Mouse (Mus musculus): ENCODE measurements around the gene Vps37d. TPM values are rescaled to one million over a fixed set of nuclear protein-coding genes. Genes with fewer than 3 reads are reported as not detected.

Gene Vps37d
- 2.0 and 3.0 TPM in 2 replicates for total RNA-seq (2012; rRNA removed)

GRCm38 (mm10) chr5:135077564-135078481 lies at the start of gene Vps37d:
Gene Vps37d, minus strand, starts transcription at chr5:135078266.
- peak within 1 kb of the TSS; percentile 84 for H3K9ac ChIP-seq (ENCODE audit: insufficient read depth, low read depth, low read length, poor library complexity, severe bottlenecking)
- no peaks in the 10 kb centered on the region for H3K36me3 ChIP-seq (ENCODE audit: control insufficient read depth, insufficient read depth, low read length, poor library complexity, severe bottlenecking)
- H3K4me1 ChIP-seq (ENCODE audit: control insufficient read depth in 2 of 2, insufficient read depth in 2 of 2, low read length in 2 of 2, poor library complexity in 1 of 2): peaks cover 0 to 25% of the 10 kb centered on the region in 2 experiments; a peak in 2 of 4 replicates
- peak within 1 kb of the TSS; percentile 71 to 74 for H3K4me3 ChIP-seq (ENCODE audit: insufficient read depth in 1 of 2, low read depth in 1 of 2, low read length in 2 of 2, poor library complexity in 1 of 2, severe bottlenecking in 1 of 2)
- no peaks in the 10 kb centered on the region for H3K9me3 ChIP-seq (ENCODE audit: control insufficient read depth, insufficient read depth, low read depth, low read length)
- in situ Hi-C loops (cut with MboI; ENCODE audit: low sequenced_read_pairs in 2 of 2, unreplicated experiment in 2 of 2): no loop called here
- peak; percentile 83 for DNase-seq (ENCODE audit: low read depth, low spot score)
- no peak within 1 kb of the TSS for H3K27ac ChIP-seq (ENCODE audit: insufficient read depth, low read depth, low read length, poor library complexity, severe bottlenecking)
- TF ChIP-seq CHD2 (IDR thresholded peaks at IDR 0.05; ENCODE audit: low read depth, low read length) (no peak), HCFC1 (IDR thresholded peaks at IDR 0.05; ENCODE audit: borderline replicate concordance, insufficient read depth, low read length) (peak; percentile 58; the same call in 1 of the 2 replicates)

DNA sequence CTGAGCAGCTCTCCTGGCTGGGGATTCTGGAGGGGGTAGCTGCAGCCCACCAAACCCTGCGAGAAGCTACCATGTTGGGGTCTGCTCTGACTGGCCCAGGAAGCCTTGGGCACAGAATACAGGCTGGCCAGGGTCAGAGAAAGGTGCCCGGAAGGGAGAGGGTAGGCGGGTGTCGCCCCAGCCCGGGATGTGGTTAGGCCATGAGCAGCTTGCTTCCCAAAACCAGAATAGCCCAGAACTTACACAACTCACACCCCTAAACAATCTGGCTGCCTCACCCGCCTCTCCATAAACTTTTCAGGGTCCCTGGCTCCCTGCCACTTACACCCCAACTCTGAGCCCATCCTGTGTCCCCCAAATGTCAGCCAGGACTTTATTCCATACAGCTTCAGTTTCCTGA lies 49.6 kb upstream of the Vps37d start:
- H3K9ac ChIP-seq (ENCODE audit: insufficient read depth, low read depth, low read length, poor library complexity, severe bottlenecking): no peak overlapping the region
- no peak for TF ChIP-seq ZC3H11A (IDR thresholded peaks at IDR 0.05; ENCODE audit: borderline replicate concordance, low read depth, low read length)
- no peak for TF ChIP-seq MAFK (IDR thresholded peaks at IDR 0.05; ENCODE audit: insufficient read depth, low read depth, low read length)
- no peak for TF ChIP-seq ZNF384 (IDR thresholded peaks at IDR 0.05; ENCODE audit: low read depth, low read length)
- TF ChIP-seq HCFC1 (IDR thresholded peaks at IDR 0.05; ENCODE audit: borderline replicate concordance, insufficient read depth, low read length): no peak
- no peak for TF ChIP-seq CHD2 (IDR thresholded peaks at IDR 0.05; ENCODE audit: low read depth, low read length)
- no peaks in the 10 kb centered on the region for H3K4me1 ChIP-seq (ENCODE audit: control insufficient read depth in 2 of 2, insufficient read depth in 2 of 2, low read length in 2 of 2, poor library complexity in 1 of 2)
- H3K9me3 ChIP-seq (ENCODE audit: control insufficient read depth, insufficient read depth, low read depth, low read length): no peaks in the 10 kb centered on the region
- in situ Hi-C loops (cut with MboI; ENCODE audit: low sequenced_read_pairs in 2 of 2, unreplicated experiment in 2 of 2): no loop called here
- no peak overlapping the region for H3K27ac ChIP-seq (ENCODE audit: insufficient read depth, low read depth, low read length, poor library complexity, severe bottlenecking)
- no peak overlapping the region for H3K4me3 ChIP-seq (ENCODE audit: insufficient read depth in 1 of 2, low read depth in 1 of 2, low read length in 2 of 2, poor library complexity in 1 of 2, severe bottlenecking in 1 of 2)
- H3K36me3 ChIP-seq (ENCODE audit: control insufficient read depth, insufficient read depth, low read length, poor library complexity, severe bottlenecking): no peaks in the 10 kb centered on the region
- DNase-seq (ENCODE audit: low read depth, low spot score): no peak

GRCm38 (mm10) chr5:135126121-135126520 lies 48.1 kb upstream of the Vps37d start:
- Histone ChIP-seq H3K36me3 (ENCODE audit: control insufficient read depth, insufficient read depth, low read length, poor library complexity, severe bottlenecking) (no peaks in the 10 kb centered on the region), H3K4me1 (ENCODE audit: control insufficient read depth in 2 of 2, insufficient read depth in 2 of 2, low read length in 2 of 2, poor library complexity in 1 of 2) (peaks cover 0 to 4% of the 10 kb centered on the region in 2 experiments; a peak in 1 of 4 replicates), H3K4me3 (ENCODE audit: insufficient read depth in 1 of 2, low read depth in 1 of 2, low read length in 2 of 2, poor library complexity in 1 of 2, severe bottlenecking in 1 of 2) (no peak overlapping the region), H3K27ac (ENCODE audit: insufficient read depth, low read depth, low read length, poor library complexity, severe bottlenecking) (no peak overlapping the region), H3K9me3 (ENCODE audit: control insufficient read depth, insufficient read depth, low read depth, low read length) (no peaks in the 10 kb centered on the region), H3K9ac (ENCODE audit: insufficient read depth, low read depth, low read length, poor library complexity, severe bottlenecking) (no peak overlapping the region)
- TF ChIP-seq ZC3H11A (IDR thresholded peaks at IDR 0.05; ENCODE audit: borderline replicate concordance, low read depth, low read length) (no peak), HCFC1 (IDR thresholded peaks at IDR 0.05; ENCODE audit: borderline replicate concordance, insufficient read depth, low read length) (no peak), CHD2 (IDR thresholded peaks at IDR 0.05; ENCODE audit: low read depth, low read length) (peak; percentile 33; the same call in 1 of the 2 replicates), MAFK (IDR thresholded peaks at IDR 0.05; ENCODE audit: insufficient read depth, low read depth, low read length) (no peak), ZNF384 (IDR thresholded peaks at IDR 0.05; ENCODE audit: low read depth, low read length) (no peak)
- in situ Hi-C loops (cut with MboI; ENCODE audit: low sequenced_read_pairs in 2 of 2, unreplicated experiment in 2 of 2): no loop called here
- no peak for DNase-seq (ENCODE audit: low read depth, low spot score)

GRCm38 (mm10) chr5:135120753-135121152 lies 42.7 kb upstream of the Vps37d start:
- TF ChIP-seq ZNF384 (IDR thresholded peaks at IDR 0.05; ENCODE audit: low read depth, low read length): no peak
- no peak for TF ChIP-seq CHD2 (IDR thresholded peaks at IDR 0.05; ENCODE audit: low read depth, low read length)
- no peak for TF ChIP-seq HCFC1 (IDR thresholded peaks at IDR 0.05; ENCODE audit: borderline replicate concordance, insufficient read depth, low read length)
- no peak for TF ChIP-seq MAFK (IDR thresholded peaks at IDR 0.05; ENCODE audit: insufficient read depth, low read depth, low read length)
- no peak for TF ChIP-seq ZC3H11A (IDR thresholded peaks at IDR 0.05; ENCODE audit: borderline replicate concordance, low read depth, low read length)
- peaks cover 0 to 10% of the 10 kb centered on the region in 2 experiments; a peak in 3 of 4 replicates for H3K4me1 ChIP-seq (ENCODE audit: control insufficient read depth in 2 of 2, insufficient read depth in 2 of 2, low read length in 2 of 2, poor library complexity in 1 of 2)
- no peaks in the 10 kb centered on the region for H3K36me3 ChIP-seq (ENCODE audit: control insufficient read depth, insufficient read depth, low read length, poor library complexity, severe bottlenecking)
- no peaks in the 10 kb centered on the region for H3K9me3 ChIP-seq (ENCODE audit: control insufficient read depth, insufficient read depth, low read depth, low read length)
- H3K4me3 ChIP-seq (ENCODE audit: insufficient read depth in 1 of 2, low read depth in 1 of 2, low read length in 2 of 2, poor library complexity in 1 of 2, severe bottlenecking in 1 of 2): no peak overlapping the region
- H3K27ac ChIP-seq (ENCODE audit: insufficient read depth, low read depth, low read length, poor library complexity, severe bottlenecking): no peak overlapping the region
- no peak for DNase-seq (ENCODE audit: low read depth, low spot score)
- in situ Hi-C loops (cut with MboI; ENCODE audit: low sequenced_read_pairs in 2 of 2, unreplicated experiment in 2 of 2): no loop called here
- no peak overlapping the region for H3K9ac ChIP-seq (ENCODE audit: insufficient read depth, low read depth, low read length, poor library complexity, severe bottlenecking)
